In the genomic region with DNA sequence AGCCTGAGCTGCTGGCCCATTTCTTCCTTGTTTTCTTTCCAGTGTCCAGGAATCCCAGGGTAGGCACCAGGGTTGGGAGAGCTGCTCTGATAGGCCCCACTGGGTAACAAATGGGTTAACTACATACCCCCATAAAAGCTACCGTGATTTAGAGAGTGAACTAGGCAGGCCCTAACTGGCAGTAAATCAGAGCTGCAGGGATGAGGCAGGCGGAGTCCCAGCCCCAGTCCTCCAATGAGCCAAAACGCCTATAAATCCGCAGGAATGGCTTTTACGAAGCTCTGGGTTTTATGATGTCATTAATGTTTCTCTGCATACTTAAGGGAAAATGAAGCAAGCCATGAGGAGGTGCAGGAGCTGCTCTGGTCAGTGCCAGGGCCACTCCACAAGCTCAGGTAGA, we compare ENCODE assay signal across 22 mouse cellular contexts. TPM values are rescaled to one million over a fixed set of nuclear protein-coding genes. Genes with fewer than 3 reads are reported as not detected.
A peak's percentile ranks its signal among the peaks of the same experiment; 100 is the strongest.
DNase-seq lines count a peak whose midpoint lies in the region; ATAC-seq and TF ChIP-seq lines count a peak whose summit lies in the region.
"Had no signal": no experiment of that assay in that cellular context is flagged by ENCODE, and none has a peak within 500 bp of the region (broad histone marks: within the 10 kb centered on the region; RNA-seq: fewer than 3 reads in every experiment).

No protein-coding gene starts in this region.

- ATAC-seq in hindbrain, embryonic 12.5 days (ENCODE audit: low FRiP score) = no peak
- no peak for ATAC-seq in hindbrain, postnatal 0 days
- ATAC-seq in midbrain, embryonic 11.5 days (ENCODE audit: low FRiP score) = no peak
- no peak for ATAC-seq in midbrain, embryonic 14.5 days (ENCODE audit: low FRiP score, low TSS enrichment)
- ATAC-seq in limb, embryonic 12.5 days (ENCODE audit: insufficient number of reproducible peaks, insufficient read depth, low FRiP score, low TSS enrichment, low read depth) = peak; percentile 66; the same call in 1 of the 2 replicates
- no peak for ATAC-seq in midbrain, embryonic 15.5 days (replicated peaks)
- ATAC-seq: liver, embryonic 12.5 days; Patski had no signal

- intact Hi-C loops in left cerebral cortex, postnatal 4 days (cut with DNase I) = no loop called here

- no peak for DNase-seq in hindbrain, postnatal 0 days (ENCODE audit: low spot score)
- DNase-seq in midbrain, embryonic 11.5 days (ENCODE audit: low spot score, missing footprints) = peak; percentile 82
- DNase-seq in midbrain, embryonic 14.5 days = no peak
- no peak for DNase-seq in left cerebral cortex, postnatal 4 days
- no peak for DNase-seq in kidney, adult 8-10 months
- DNase-seq: adrenal gland, postnatal 36 days; B cell, adult 2 months; cerebellum, postnatal 10 days; kidney, adult 9 months; kidney, postnatal 14 days; lung, adult 18-20 months; lung, postnatal 10 days; thymus, postnatal 14 days had no signal

- no peak overlapping the region for H3K4me2 ChIP-seq in hindbrain, embryonic 12.5 days (replicated peaks)
- H3K4me2 ChIP-seq in hindbrain, postnatal 0 days (ENCODE audit: low read depth, low read length) = no peak overlapping the region
- H3K4me2 ChIP-seq in midbrain, embryonic 11.5 days = no peak overlapping the region
- no peak overlapping the region for H3K4me2 ChIP-seq in midbrain, embryonic 14.5 days (ENCODE audit: low read length)
- no peak overlapping the region for H3K4me2 ChIP-seq in limb, embryonic 12.5 days
- H3K4me2 ChIP-seq in midbrain, embryonic 15.5 days = no peak overlapping the region
- H3K4me2 ChIP-seq: liver, embryonic 12.5 days had no signal

- TF ChIP-seq CTCF in hindbrain, postnatal 0 days (IDR thresholded peaks at IDR 0.05; ENCODE audit: low read depth) = no peak

- 82% methylated on average over 5 of the region's 5 CpGs for WGBS in hindbrain, embryonic 12.5 days
- 71% methylated on average over 5 of the region's 5 CpGs for WGBS in hindbrain, postnatal 0 days
- WGBS in midbrain, embryonic 11.5 days = 90% methylated on average over 5 of the region's 5 CpGs
- WGBS in midbrain, embryonic 14.5 days = 69% methylated on average over 5 of the region's 5 CpGs
- WGBS in limb, embryonic 12.5 days = 15% methylated on average over 5 of the region's 5 CpGs
- WGBS in midbrain, embryonic 15.5 days = 74% methylated on average over 5 of the region's 5 CpGs

- H3K36me3 ChIP-seq in hindbrain, embryonic 12.5 days = no peaks in the 10 kb centered on the region
- no peaks in the 10 kb centered on the region for H3K36me3 ChIP-seq in hindbrain, postnatal 0 days (ENCODE audit: insufficient read depth, low read length)
- H3K36me3 ChIP-seq in midbrain, embryonic 11.5 days (ENCODE audit: control insufficient read depth, insufficient read depth, low read length) = no peaks in the 10 kb centered on the region; the same call in 1 of the 2 replicates
- H3K36me3 ChIP-seq in midbrain, embryonic 14.5 days (ENCODE audit: control insufficient read depth, insufficient read depth, low read length) = 0 out of 2 replicates have a peak, but pooled peaks cover 8% of the 10 kb centered on the region
- peaks cover 15% of the 10 kb centered on the region; the same call in 1 of the 2 replicates for H3K36me3 ChIP-seq in limb, embryonic 12.5 days
- H3K36me3 ChIP-seq in midbrain, embryonic 15.5 days (replicated peaks) = no peaks in the 10 kb centered on the region; the same call in 1 of the 2 replicates

- H3K27me3 ChIP-seq in hindbrain, embryonic 12.5 days = peaks cover 14% of the 10 kb centered on the region
- no peaks in the 10 kb centered on the region for H3K27me3 ChIP-seq in hindbrain, postnatal 0 days (ENCODE audit: insufficient read depth, low read length)
- no peaks in the 10 kb centered on the region; the same call in 1 of the 2 replicates for H3K27me3 ChIP-seq in midbrain, embryonic 11.5 days (ENCODE audit: control insufficient read depth, insufficient read depth, low read length)
- H3K27me3 ChIP-seq in midbrain, embryonic 14.5 days (ENCODE audit: control insufficient read depth, insufficient read depth, low read length) = no peaks in the 10 kb centered on the region
- H3K27me3 ChIP-seq in limb, embryonic 12.5 days = no peaks in the 10 kb centered on the region
- H3K27me3 ChIP-seq in midbrain, embryonic 15.5 days (replicated peaks) = no peaks in the 10 kb centered on the region
- H3K27me3 ChIP-seq: CH12.LX; liver, embryonic 12.5 days; Patski had no signal

- 0 out of 2 replicates have a peak overlapping the region, but pooled peaks have one; percentile 88 for H3K27ac ChIP-seq in hindbrain, embryonic 12.5 days
- H3K27ac ChIP-seq in hindbrain, postnatal 0 days = no peak overlapping the region
- no peak overlapping the region for H3K27ac ChIP-seq in midbrain, embryonic 11.5 days (ENCODE audit: low read depth, low read length)
- no peak overlapping the region for H3K27ac ChIP-seq in midbrain, embryonic 14.5 days (replicated peaks; ENCODE audit: low read depth, low read length)
- H3K27ac ChIP-seq in limb, embryonic 12.5 days = no peak overlapping the region; the same call in 1 of the 2 replicates
- H3K27ac ChIP-seq in midbrain, embryonic 15.5 days = peak overlapping the region; percentile 17; the same call in 1 of the 2 replicates
- H3K27ac ChIP-seq: liver, embryonic 12.5 days had no signal

- H3K9ac ChIP-seq in hindbrain, embryonic 12.5 days = no peak overlapping the region
- no peak overlapping the region for H3K9ac ChIP-seq in hindbrain, postnatal 0 days (replicated peaks; ENCODE audit: low read length)
- H3K9ac ChIP-seq in midbrain, embryonic 11.5 days (ENCODE audit: low read length) = no peak overlapping the region
- H3K9ac ChIP-seq in midbrain, embryonic 14.5 days (replicated peaks; ENCODE audit: low read length) = no peak overlapping the region
- no peak overlapping the region for H3K9ac ChIP-seq in limb, embryonic 12.5 days (replicated peaks)
- no peak overlapping the region for H3K9ac ChIP-seq in midbrain, embryonic 15.5 days
- H3K9ac ChIP-seq: liver, embryonic 12.5 days had no signal

- peaks cover 38% of the 10 kb centered on the region for H3K4me1 ChIP-seq in hindbrain, embryonic 12.5 days
- peaks cover 27% of the 10 kb centered on the region; the same call in 1 of the 2 replicates for H3K4me1 ChIP-seq in hindbrain, postnatal 0 days (ENCODE audit: insufficient read depth, low read length)
- H3K4me1 ChIP-seq in midbrain, embryonic 11.5 days (ENCODE audit: control insufficient read depth, insufficient read depth, low read length) = peaks cover 34% of the 10 kb centered on the region
- H3K4me1 ChIP-seq in midbrain, embryonic 14.5 days (ENCODE audit: control insufficient read depth, insufficient read depth, low read length) = peaks cover 43% of the 10 kb centered on the region
- H3K4me1 ChIP-seq in limb, embryonic 12.5 days (replicated peaks) = peaks cover 52% of the 10 kb centered on the region
- peaks cover 31% of the 10 kb centered on the region for H3K4me1 ChIP-seq in midbrain, embryonic 15.5 days

- no peak overlapping the region for H3K4me3 ChIP-seq in hindbrain, embryonic 12.5 days
- H3K4me3 ChIP-seq in hindbrain, postnatal 0 days (ENCODE audit: low read length) = no peak overlapping the region
- H3K4me3 ChIP-seq in midbrain, embryonic 11.5 days (ENCODE audit: low read depth, low read length) = no peak overlapping the region
- no peak overlapping the region for H3K4me3 ChIP-seq in midbrain, embryonic 14.5 days (replicated peaks; ENCODE audit: low read depth, low read length)
- no peak overlapping the region for H3K4me3 ChIP-seq in limb, embryonic 12.5 days (replicated peaks)
- no peak overlapping the region for H3K4me3 ChIP-seq in midbrain, embryonic 15.5 days
- H3K4me3 ChIP-seq: embryonic facial prominence, embryonic 10.5 days; heart, embryonic 10.5 days; liver, embryonic 12.5 days had no signal

- H3K9me3 ChIP-seq in hindbrain, embryonic 12.5 days (replicated peaks) = no peaks in the 10 kb centered on the region
- no peaks in the 10 kb centered on the region for H3K9me3 ChIP-seq in hindbrain, postnatal 0 days (ENCODE audit: low read length)
- no peaks in the 10 kb centered on the region for H3K9me3 ChIP-seq in midbrain, embryonic 11.5 days (ENCODE audit: control insufficient read depth, low read length)
- H3K9me3 ChIP-seq in midbrain, embryonic 14.5 days (ENCODE audit: control insufficient read depth, low read length) = no peaks in the 10 kb centered on the region
- H3K9me3 ChIP-seq in limb, embryonic 12.5 days = no peaks in the 10 kb centered on the region
- H3K9me3 ChIP-seq in midbrain, embryonic 15.5 days = no peaks in the 10 kb centered on the region
- H3K9me3 ChIP-seq: embryonic facial prominence, embryonic 10.5 days; G1E; heart, embryonic 10.5 days; liver, embryonic 12.5 days had no signal

RNA-seq across cellular contexts. Expression of a gene that starts 33.3 kb away (rescaled TPM):
- polyA plus RNA-seq in hindbrain, embryonic 12.5 days (2016; fragmentation: Nextera tagmentation; extraction: Ambion mirVana) = 34.4 and 35.5 TPM in 2 replicates
- 38.0 and 41.1 TPM in 2 replicates for total RNA-seq in hindbrain, postnatal 0 days (2014; rRNA removed)
- 15.4 and 18.8 TPM in 2 replicates for polyA plus RNA-seq in hindbrain, postnatal 0 days (2015; fragmentation: Nextera tagmentation; extraction: Ambion mirVana)
- 11.3 and 14.9 TPM in 2 replicates for polyA plus RNA-seq in midbrain, embryonic 11.5 days (2014; fragmentation: Nextera tagmentation; extraction: Ambion mirVana)
- polyA plus RNA-seq in midbrain, embryonic 14.5 days (2014; fragmentation: Nextera tagmentation; extraction: Ambion mirVana) = 20.7 and 22.0 TPM in 2 replicates
- 27.7 and 31.4 TPM in 2 replicates for polyA plus RNA-seq in limb, embryonic 12.5 days (2016; fragmentation: Nextera tagmentation; extraction: Ambion mirVana)
- 24.2 and 25.9 TPM in 2 replicates for polyA plus RNA-seq in midbrain, embryonic 15.5 days (2015; fragmentation: Nextera tagmentation; extraction: Ambion mirVana)
- 10 to 100 TPM; 68.1 to 72.9 TPM for total RNA-seq in left cerebral cortex, postnatal 4 days (2021)

Comparison
In these comparisons a context has a peak if more than half of its experiments do, and no peak if none do; other contexts are left out.
1. H3K27ac ChIP-seq: peak in hindbrain, embryonic 12.5 days (single experiment) and midbrain, embryonic 15.5 days (single experiment); none in hindbrain, postnatal 0 days (single experiment), midbrain, embryonic 11.5 days (single experiment), midbrain, embryonic 14.5 days (single experiment) and limb, embryonic 12.5 days (single experiment).